Mouse (Mus musculus): ENCODE measurements around the gene Tenm4.

DNA sequence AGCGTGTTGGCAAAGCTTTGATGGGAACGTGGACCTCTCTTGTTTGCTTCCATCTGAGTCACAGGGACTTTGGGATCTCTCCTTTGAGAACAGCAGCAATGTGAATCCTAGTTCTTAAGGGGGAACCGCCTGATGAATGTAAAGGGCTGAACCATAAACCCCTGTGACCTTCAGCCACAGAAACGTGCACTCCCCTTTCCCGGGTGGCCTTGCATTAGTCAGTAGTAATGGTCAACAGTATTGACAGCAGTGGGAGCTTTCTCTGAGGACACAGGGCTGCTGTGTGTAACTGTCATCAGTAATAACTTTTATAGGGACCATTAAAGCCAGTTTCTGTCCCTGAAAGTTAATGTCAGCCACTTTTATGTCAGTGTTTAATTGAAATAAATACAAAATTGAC is 385.7 kb downstream of the Tenm4 start:
- no peak for TF ChIP-seq CTCF (IDR thresholded peaks at IDR 0.05; ENCODE audit: low read depth, low read length)
- no peak for TF ChIP-seq POLR2A (IDR thresholded peaks at IDR 0.05; ENCODE audit: extremely low read depth, insufficient read depth, low read length)

Measured in liver, adult 2 months (tissue).